Mouse (Mus musculus) MN1 (cell line): ENCODE results near the gene Tgfbrap1.
"Not testable (repeated sequence)": the region's sequence is repeated elsewhere in the genome, so short reads cannot be mapped to it uniquely, and the experiment has no call there.

ENCODE experiments used
- DNase-seq: peaks from one replicate; pipeline ENCODE4 v3.0.0-alpha.2; 2016; ENCODE audit warnings: low spot score

The Tgfbrap1 gene

GRCm38 (mm10) chr1:43098031-43098984 lies at the start of gene Tgfbrap1, which contains the start of gene AI597479:
Gene Tgfbrap1, minus strand, starts transcription at chr1:43098637.
Gene AI597479, plus strand, starts transcription at chr1:43098710.
- peak; percentile 97 for DNase-seq

GRCm38 (mm10) chr1:43147474-43147873 lies 49.0 kb upstream of the Tgfbrap1 start:
- no peak for DNase-seq

GRCm38 (mm10) chr1:43145388-43145787 lies 47.0 kb upstream of the Tgfbrap1 start:
- DNase-seq: no peak

GRCm38 (mm10) chr1:43144338-43144906 lies 46.0 kb upstream of the Tgfbrap1 start:
- DNase-seq: no peak

GRCm38 (mm10) chr1:43143791-43144190 lies 45.4 kb upstream of the Tgfbrap1 start:
- no peak for DNase-seq

- DNase-seq: no peak
These were observed 44.8 kb upstream of the Tgfbrap1 start for GRCm38 (mm10) chr1:43143284-43143683.

GRCm38 (mm10) chr1:43142849-43143248 lies 44.4 kb upstream of the Tgfbrap1 start:
- DNase-seq: no peak

- DNase-seq: peak; percentile 29
These were observed 43.1 kb upstream of the Tgfbrap1 start for GRCm38 (mm10) chr1:43141555-43141961.

- DNase-seq: peak; percentile 90
These were observed 41.3 kb upstream of the Tgfbrap1 start for GRCm38 (mm10) chr1:43139587-43140266.

- DNase-seq: no peak
These were observed 39.9 kb upstream of the Tgfbrap1 start for GRCm38 (mm10) chr1:43138268-43138812.

- no peak for DNase-seq
These were observed 38.9 kb upstream of the Tgfbrap1 start for GRCm38 (mm10) chr1:43137334-43137733.

GRCm38 (mm10) chr1:43136488-43137029 lies 38.1 kb upstream of the Tgfbrap1 start:
- DNase-seq: not testable (repeated sequence)

GRCm38 (mm10) chr1:43131591-43131990 lies 33.2 kb upstream of the Tgfbrap1 start:
- DNase-seq: no peak

- DNase-seq: no peak
These were observed 32.0 kb upstream of the Tgfbrap1 start for GRCm38 (mm10) chr1:43130219-43130981.

GRCm38 (mm10) chr1:43127820-43128610 lies 29.6 kb upstream of the Tgfbrap1 start:
- DNase-seq: no peak

GRCm38 (mm10) chr1:43127196-43127595 lies 28.8 kb upstream of the Tgfbrap1 start:
- no peak for DNase-seq

- no peak for DNase-seq
These were observed 26.3 kb upstream of the Tgfbrap1 start for GRCm38 (mm10) chr1:43124726-43125125.

GRCm38 (mm10) chr1:43122616-43123015 lies 24.2 kb upstream of the Tgfbrap1 start:
- DNase-seq: no peak

- DNase-seq: no peak
These were observed 22.5 kb upstream of the Tgfbrap1 start for GRCm38 (mm10) chr1:43120950-43121349.

GRCm38 (mm10) chr1:43117435-43117834 lies 19.0 kb upstream of the Tgfbrap1 start:
- DNase-seq: no peak
